Mouse (Mus musculus) gastrocnemius, adult 2 months (tissue): ENCODE measurements at regions not wholly inside any gene's neighbourhood (a gene's known extent, or its start where the extent isn't known, plus 50 kb on each side); places are given as distances from the start of the nearest gene placed in this dataset.
A peak's percentile ranks its signal among the peaks of the same experiment; 100 is the strongest.

Experiments used
- DNase-seq: peaks from one replicate; pipeline ENCODE4 v3.0.0; 2022
- H3K27ac ChIP-seq: fragments of 200-600 bp; 2 replicates; pipeline ENCODE4 v1.8.1; 2022; ENCODE audit warnings: mild to moderate bottlenecking
- H3K4me3 ChIP-seq: fragments of 200-600 bp; 2 replicates; pipeline ENCODE4 v1.8.1; 2022; ENCODE audit warnings: mild to moderate bottlenecking, moderate library complexity
- CTCF ChIP-seq: fragments of 200-600 bp; IDR thresholded peaks from 2 replicates; pipeline ENCODE4 v1.8.1; 2022; ENCODE audit warnings: antibody characterized with exemption, mild to moderate bottlenecking, moderate library complexity
- intact Hi-C: fragments of 180-260 bp; cut with DNase I; formaldehyde crosslinking; loops from one replicate; pipeline ENCODE4 v1.15.1; 2025

GRCm38 (mm10) chr10:91734691-91735090 is 553.6 kb upstream of the Tmpo start:
- Histone ChIP-seq H3K4me3 (no peak overlapping the region), H3K27ac (no peak overlapping the region)
- no peak for DNase-seq
- no peak for TF ChIP-seq CTCF
- intact Hi-C loops = no loop called here

GRCm38 (mm10) chr10:91732007-91732589 is 551.0 kb upstream of the Tmpo start:
- DNase-seq = no peak
- H3K27ac ChIP-seq = no peak overlapping the region
- no peak overlapping the region for H3K4me3 ChIP-seq
- intact Hi-C loops = no loop called here
- TF ChIP-seq CTCF = no peak

- intact Hi-C loops = no loop called here
- no peak for DNase-seq
- TF ChIP-seq CTCF = no peak
- H3K27ac ChIP-seq = no peak overlapping the region
- H3K4me3 ChIP-seq = no peak overlapping the region
These were observed 548.9 kb upstream of the Tmpo start for GRCm38 (mm10) chr10:91730062-91730461.

GRCm38 (mm10) chr10:91719561-91720371 is 538.7 kb upstream of the Tmpo start:
- DNase-seq = no peak

GRCm38 (mm10) chr10:91716604-91717003 is 535.5 kb upstream of the Tmpo start:
- no peak for DNase-seq
- Histone ChIP-seq H3K27ac (no peak overlapping the region), H3K4me3 (no peak overlapping the region)
- TF ChIP-seq CTCF = no peak
- intact Hi-C loops = no loop called here

More at GRCm38 (mm10) chr10:91719561-91720371, 538.7 kb upstream of the Tmpo start:
- TF ChIP-seq CTCF = no peak
- Histone ChIP-seq H3K4me3 (no peak overlapping the region), H3K27ac (no peak overlapping the region)
- intact Hi-C loops = no loop called here

GRCm38 (mm10) chr10:91714648-91715047 is 533.5 kb upstream of the Tmpo start:
- TF ChIP-seq CTCF = no peak
- H3K4me3 ChIP-seq = no peak overlapping the region
- intact Hi-C loops = no loop called here

GRCm38 (mm10) chr10:91713529-91713928 is 532.4 kb upstream of the Tmpo start:
- no peak for DNase-seq
- TF ChIP-seq CTCF = no peak
- Histone ChIP-seq H3K4me3 (no peak overlapping the region), H3K27ac (no peak overlapping the region)
- intact Hi-C loops = no loop called here

More at GRCm38 (mm10) chr10:91714648-91715047, 533.5 kb upstream of the Tmpo start:
- no peak overlapping the region for H3K27ac ChIP-seq
- DNase-seq = no peak

- intact Hi-C loops = no loop called here
- TF ChIP-seq CTCF = no peak
- no peak overlapping the region for H3K27ac ChIP-seq
- DNase-seq = no peak
- H3K4me3 ChIP-seq = no peak overlapping the region
These were observed 525.7 kb upstream of the Tmpo start for GRCm38 (mm10) chr10:91706816-91707215.

GRCm38 (mm10) chr10:91704751-91705150 is 523.6 kb upstream of the Tmpo start:
- TF ChIP-seq CTCF = no peak
- no peak overlapping the region for H3K4me3 ChIP-seq
- no peak overlapping the region for H3K27ac ChIP-seq
- intact Hi-C loops = no loop called here
- DNase-seq = no peak

- intact Hi-C loops = no loop called here
- Histone ChIP-seq H3K4me3 (no peak overlapping the region), H3K27ac (no peak overlapping the region)
- TF ChIP-seq CTCF = no peak
- DNase-seq = no peak
These were observed 520.7 kb upstream of the Tmpo start for GRCm38 (mm10) chr10:91701822-91702221.

GRCm38 (mm10) chr10:91686082-91686618 is 505.0 kb upstream of the Tmpo start:
- no peak for DNase-seq
- no peak for TF ChIP-seq CTCF
- intact Hi-C loops = no loop called here
- Histone ChIP-seq H3K4me3 (no peak overlapping the region), H3K27ac (no peak overlapping the region)

GRCm38 (mm10) chr10:91685164-91686027 is 504.3 kb upstream of the Tmpo start:
- intact Hi-C loops = no loop called here
- Histone ChIP-seq H3K4me3 (peak overlapping the region; percentile 0), H3K27ac (no peak overlapping the region)
- no peak for TF ChIP-seq CTCF
- DNase-seq = no peak

GRCm38 (mm10) chr10:91679641-91680040 is 498.5 kb upstream of the Tmpo start:
- no peak for TF ChIP-seq CTCF
- no peak for DNase-seq
- Histone ChIP-seq H3K27ac (no peak overlapping the region), H3K4me3 (no peak overlapping the region)
- intact Hi-C loops = no loop called here
